ENCODE assay signal across 8 mouse cellular contexts in genomic region chr1:128416584-128417532, GRCm38 (mm10). TPM values are rescaled to one million over a fixed set of nuclear protein-coding genes. Genes with fewer than 3 reads are reported as not detected.
DNase-seq lines count a peak whose midpoint lies in the region; ATAC-seq lines count a peak whose summit lies in the region.

Dars (minus strand) TSS chr1:128417368.

- peaks cover 4% of the 10 kb centered on the region; the same call in 1 of the 2 replicates for H3K36me3 ChIP-seq in hindbrain, embryonic 15.5 days

- H3K4me1 ChIP-seq in hindbrain, embryonic 15.5 days (replicated peaks), result no peaks in the 10 kb centered on the region; the same call in 1 of the 2 replicates

- H3K9me3 ChIP-seq in hindbrain, embryonic 15.5 days, result no peaks in the 10 kb centered on the region

- DNase-seq in R1 (ENCODE audit: low read depth, low spot score), result peak; percentile 93
- peak; percentile 92 to 95 for DNase-seq in cerebellum, postnatal 25 days
- DNase-seq in frontal cortex, postnatal 36 days (ENCODE audit: low spot score in 2 of 2), result peak; percentile 84 to 94
- DNase-seq in left cerebral cortex, adult 11 months (ENCODE audit: low spot score), result peak; percentile 89
- DNase-seq in lung, postnatal 4 days, result peak; percentile 94 to 96
- peak; percentile 88 for DNase-seq in retina, postnatal 7 days (ENCODE audit: low read depth, low spot score)
- peak; percentile 81 for DNase-seq in urinary bladder, adult 2 months (ENCODE audit: low spot score)

- H3K4me2 ChIP-seq in hindbrain, embryonic 15.5 days, result peak within 1 kb of the TSS; percentile 76

- under 1% methylated on average over 68 of the region's 68 CpGs for WGBS in hindbrain, embryonic 15.5 days

- H3K9ac ChIP-seq in hindbrain, embryonic 15.5 days, result peak within 1 kb of the TSS; percentile 76

- H3K27me3 ChIP-seq in hindbrain, embryonic 15.5 days, result no peaks in the 10 kb centered on the region

- peak; percentile 95 for ATAC-seq in hindbrain, embryonic 15.5 days (ENCODE audit: low FRiP score, low read depth)

- H3K4me3 ChIP-seq in hindbrain, embryonic 15.5 days, result peak within 1 kb of the TSS; percentile 70

- peak within 1 kb of the TSS; percentile 91 for H3K27ac ChIP-seq in hindbrain, embryonic 15.5 days (replicated peaks)

RNA-seq across cellular contexts. Expression of gene Dars, which starts in this region (rescaled TPM):
- 137 and 139 TPM in 2 replicates for polyA plus RNA-seq in hindbrain, embryonic 15.5 days (2015; fragmentation: Nextera tagmentation; extraction: Ambion mirVana)
- 44.2 and 48.1 TPM in 2 replicates for polyA plus RNA-seq in urinary bladder, adult 2 months (2012; rRNA removed)

Comparison
In these comparisons a context has a peak if more than half of its experiments do, and no peak if none do; other contexts are left out.
1. Peak in every context shown above with its lines: DNase-seq, ATAC-seq, H3K4me3 ChIP-seq and H3K27ac ChIP-seq.